Mouse (Mus musculus) spleen, adult 2 months (tissue): Measurements from ENCODE around the gene Pold4.

Experiments used
- CTCF ChIP-seq: fragments of 200-500 bp; IDR thresholded peaks from 2 replicates; pipeline ENCODE4 v1.5.1; 2011; ENCODE audit warnings: mild to moderate bottlenecking, inconsistent platforms; ENCODE audit not compliant: insufficient read depth, insufficient read length, insufficient replicate concordance; ENCODE audit errors: extremely low read depth
- POLR2A ChIP-seq: fragments of 200-500 bp; IDR thresholded peaks from 2 replicates; pipeline ENCODE4 v1.6.1; 2011; ENCODE audit warnings: low read depth, low read length, inconsistent platforms

- no peak for TF ChIP-seq CTCF
- no peak for TF ChIP-seq POLR2A
Observed at GRCm38 (mm10) chr19:4214771-4215450, 16.8 kb upstream of the Pold4 start.
